Mouse (Mus musculus) C2C12 (cell line): Measurements from ENCODE around the gene Ost4.

Experiments used
- CEBPB ChIP-seq: IDR thresholded peaks from one replicate; pipeline ENCODE4 v1.6.1; 2011; ENCODE audit warnings: low read depth, mild to moderate bottlenecking, control low read depth, moderate library complexity
- CTCF ChIP-seq: IDR thresholded peaks from one replicate; pipeline ENCODE4 v1.5.1; 2011; ENCODE audit not compliant: control insufficient read depth, insufficient read depth, insufficient read length
- FOSL1 ChIP-seq: IDR thresholded peaks from one replicate; pipeline ENCODE4 v1.8.0; 2011; ENCODE audit warnings: mild to moderate bottlenecking, low read length; ENCODE audit not compliant: poor library complexity, insufficient read depth, severe bottlenecking
- MAX ChIP-seq: IDR thresholded peaks from one replicate; pipeline ENCODE4 v1.6.1; 2011; ENCODE audit warnings: mild to moderate bottlenecking, control low read depth
- MYOD1 ChIP-seq: IDR thresholded peaks from one replicate; pipeline ENCODE4 v1.6.1; 2011; ENCODE audit warnings: low read depth; ENCODE audit not compliant: control insufficient read depth, insufficient read length
- MYOG ChIP-seq: IDR thresholded peaks from one replicate; pipeline ENCODE4 v1.6.1; 2011; ENCODE audit not compliant: control insufficient read depth, insufficient read length; ENCODE audit errors: extremely low read depth
- USF1 ChIP-seq: IDR thresholded peaks from one replicate; pipeline ENCODE4 v1.6.1; 2011; ENCODE audit warnings: low read depth, mild to moderate bottlenecking, control low read depth, moderate library complexity

- no peak for TF ChIP-seq CTCF
- TF ChIP-seq FOSL1, result no peak
- no peak for TF ChIP-seq USF1
- no peak for TF ChIP-seq CEBPB
- no peak for TF ChIP-seq MAX
- TF ChIP-seq MYOD1, result no peak
- no peak for TF ChIP-seq MYOG
Measured at GRCm38 (mm10) chr5:30915456-30915855, 7.9 kb upstream of the Ost4 start.
